Mouse (Mus musculus) forebrain, embryonic 16.5 days (tissue): ENCODE measurements at regions not wholly inside any gene's neighbourhood (a gene's known extent, or its start where the extent isn't known, plus 50 kb on each side); places are given as distances from the start of the nearest gene placed in this dataset.

Experiments
- ATAC-seq: fragments of 200-750 bp; cut with Nextera tagmentation; 2 replicates; pipeline ENCODE4 v1.8.0; 2017; ENCODE audit warnings: mild to moderate bottlenecking, moderate library complexity
- H3K27ac ChIP-seq: fragments of 300-500 bp; sonication (generic); 2 replicates; pipeline ENCODE4 v1.5.1; 2014; ENCODE audit warnings: low read length, control low read depth
- H3K27me3 ChIP-seq: fragments of 300-500 bp; sonication (generic); replicated peaks from 2 replicates; pipeline ENCODE4 v1.6.1; 2014; ENCODE audit warnings: low read length; ENCODE audit not compliant: control insufficient read depth, insufficient read depth
- H3K36me3 ChIP-seq: fragments of 300-500 bp; sonication (generic); 2 replicates; pipeline ENCODE4 v1.6.1; 2014; ENCODE audit not compliant: control insufficient read depth, insufficient read depth
- H3K4me1 ChIP-seq: fragments of 300-500 bp; sonication (generic); replicated peaks from 2 replicates; pipeline ENCODE4 v1.6.1; 2014; ENCODE audit warnings: low read length; ENCODE audit not compliant: control insufficient read depth, insufficient read depth
- H3K4me2 ChIP-seq: fragments of 300-500 bp; sonication (generic); 2 replicates; pipeline ENCODE4 v1.6.1; 2014; ENCODE audit warnings: mild to moderate bottlenecking, low read length, control low read depth
- H3K4me3 ChIP-seq: fragments of 300-500 bp; sonication (generic); replicated peaks from 2 replicates; pipeline ENCODE4 v1.5.1; 2014; ENCODE audit warnings: mild to moderate bottlenecking, low read length, control low read depth
- H3K9ac ChIP-seq: fragments of 300-500 bp; sonication (generic); replicated peaks from 2 replicates; pipeline ENCODE4 v1.6.1; 2014; ENCODE audit warnings: low read depth, low read length, control low read depth
- H3K9me3 ChIP-seq: fragments of 300-500 bp; sonication (generic); 2 replicates; pipeline ENCODE4 v1.6.1; 2016; ENCODE audit warnings: low read length; ENCODE audit not compliant: control insufficient read depth
- WGBS: fragments of 180-500 bp; shearing (Covaris S2); extraction: QIAGEN DNeasy Blood & Tissue Kit; methylation state at CpG from one replicate; pipeline ENCODE4 v1.1.7; 2014; 5-methylcytosine and 5-hydroxymethylcytosine counted together

DNA sequence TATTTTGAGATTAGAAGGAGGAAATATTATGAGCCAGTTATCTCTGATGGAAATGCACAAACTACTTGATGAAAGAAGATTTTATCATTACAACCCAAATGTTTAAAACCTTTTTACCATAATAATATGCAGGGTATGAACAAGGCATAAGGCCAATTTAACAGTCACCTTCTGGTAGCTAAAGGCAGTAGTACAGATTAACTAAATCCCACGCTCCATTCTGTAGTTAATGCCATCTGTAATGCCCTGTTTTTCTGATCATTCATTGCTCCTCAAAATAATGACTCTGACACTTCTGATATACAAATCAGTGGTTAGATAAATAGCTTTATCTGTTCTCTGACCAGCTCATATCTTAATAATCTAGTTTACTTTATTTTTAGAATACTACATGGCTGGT, 987.8 kb downstream of the Pcdh7 start:
- 50% methylated on average over 1 of the region's 1 CpGs for WGBS
- H3K36me3 ChIP-seq = no peaks in the 10 kb centered on the region
- no peak for ATAC-seq
- H3K4me2 ChIP-seq = no peak overlapping the region
- H3K4me1 ChIP-seq = no peaks in the 10 kb centered on the region
- no peak overlapping the region for H3K27ac ChIP-seq
- H3K4me3 ChIP-seq = no peak overlapping the region
- H3K9ac ChIP-seq = no peak overlapping the region
- H3K9me3 ChIP-seq = no peaks in the 10 kb centered on the region
- H3K27me3 ChIP-seq = no peaks in the 10 kb centered on the region

DNA sequence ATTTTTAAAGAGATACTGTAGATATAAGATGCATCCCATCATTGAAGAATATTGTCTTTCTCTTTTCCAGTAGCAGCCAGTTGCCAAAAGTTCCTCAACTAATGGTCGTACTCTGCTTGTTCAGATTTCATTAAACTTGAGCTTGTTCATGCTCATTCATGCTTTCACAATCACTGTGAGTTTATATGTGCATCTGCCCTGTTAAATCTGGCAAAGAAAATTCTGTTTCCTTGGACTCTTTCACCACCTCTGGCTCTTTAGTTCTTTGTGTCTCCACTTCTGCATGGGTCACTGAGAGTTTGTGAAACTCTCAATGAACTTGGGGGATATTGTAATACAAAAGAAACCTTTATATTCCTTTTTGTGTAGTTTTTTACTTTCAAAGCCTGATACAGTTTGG, 994.6 kb downstream of the Pcdh7 start:
- Histone ChIP-seq H3K9me3 (no peaks in the 10 kb centered on the region), H3K9ac (no peak overlapping the region), H3K27ac (no peak overlapping the region), H3K27me3 (no peaks in the 10 kb centered on the region), H3K4me1 (no peaks in the 10 kb centered on the region), H3K4me2 (no peak overlapping the region), H3K36me3 (no peaks in the 10 kb centered on the region), H3K4me3 (no peak overlapping the region)
- WGBS = 28% methylated on average over 1 of the region's 1 CpGs
- ATAC-seq = no peak

DNA sequence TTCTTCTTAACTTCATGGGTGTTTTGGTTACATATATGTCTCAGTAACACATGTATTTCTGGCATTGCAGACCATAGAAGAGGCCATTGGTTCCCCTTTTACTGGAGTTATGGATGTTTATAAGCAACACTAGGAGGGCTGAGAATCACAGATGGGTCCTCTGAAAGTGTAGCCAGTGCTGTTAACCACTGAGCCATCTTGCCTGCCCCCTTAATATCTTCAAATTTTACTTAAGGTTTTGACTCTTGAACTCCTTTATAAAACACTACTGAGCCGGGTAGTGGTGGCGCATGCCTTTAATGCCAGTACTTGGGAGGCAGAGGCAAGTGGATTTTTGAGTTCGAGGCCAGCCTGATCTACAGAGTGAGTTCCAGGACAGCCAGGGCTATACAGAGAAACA, 1015.6 kb downstream of the Pcdh7 start:
- WGBS = 96% methylated on average over 3 of the region's 3 CpGs
- Histone ChIP-seq H3K36me3 (no peaks in the 10 kb centered on the region), H3K4me3 (no peak overlapping the region), H3K4me1 (peaks cover 4% of the 10 kb centered on the region), H3K9me3 (no peaks in the 10 kb centered on the region), H3K27ac (no peak overlapping the region), H3K9ac (no peak overlapping the region), H3K4me2 (no peak overlapping the region), H3K27me3 (no peaks in the 10 kb centered on the region)
- no peak for ATAC-seq

DNA sequence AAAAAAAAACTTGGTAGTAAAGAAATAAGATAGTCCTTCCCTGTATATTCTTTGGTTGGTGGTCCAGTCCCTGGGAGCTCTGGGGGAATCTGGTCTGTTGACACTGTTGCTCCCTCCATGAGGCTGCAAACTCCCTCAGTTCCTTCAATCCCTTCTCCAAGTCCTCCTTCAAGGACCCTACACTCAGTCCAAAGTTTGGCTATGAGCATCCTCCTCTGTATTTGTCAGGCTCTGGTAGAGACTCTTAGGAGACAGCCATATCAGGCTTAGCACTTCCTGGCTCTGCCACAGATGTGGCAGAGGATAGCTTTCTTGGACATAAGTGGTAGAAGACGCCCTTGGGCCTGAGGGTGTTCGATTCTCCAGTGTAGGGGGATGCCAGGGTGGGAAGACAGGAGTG, 1016.2 kb downstream of the Pcdh7 start:
- Histone ChIP-seq H3K9me3 (no peaks in the 10 kb centered on the region), H3K9ac (no peak overlapping the region), H3K27ac (no peak overlapping the region), H3K36me3 (no peaks in the 10 kb centered on the region), H3K4me2 (no peak overlapping the region), H3K4me1 (peaks cover 4% of the 10 kb centered on the region), H3K4me3 (no peak overlapping the region), H3K27me3 (no peaks in the 10 kb centered on the region)
- WGBS = 91% methylated on average over 2 of the region's 2 CpGs
- no peak for ATAC-seq

DNA sequence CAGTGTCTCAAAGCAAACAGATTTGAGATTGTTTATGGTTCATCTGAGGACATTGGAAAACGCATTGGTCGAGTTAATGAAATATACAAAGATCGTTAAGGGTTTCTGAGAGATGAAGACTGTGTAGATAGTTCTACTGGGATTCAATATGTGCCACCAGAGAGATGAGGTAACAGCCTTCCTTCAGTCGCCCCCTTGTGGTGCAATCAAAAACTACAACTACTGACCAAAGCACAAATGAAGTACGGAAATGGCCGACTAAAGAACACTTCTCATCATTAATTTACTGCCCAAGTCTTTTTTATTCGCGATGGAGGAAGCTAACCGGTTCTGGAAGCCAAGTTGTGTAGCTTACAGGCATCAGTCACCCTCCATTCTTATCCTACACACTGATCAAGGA, 1018.8 kb downstream of the Pcdh7 start:
- H3K27me3 ChIP-seq = no peaks in the 10 kb centered on the region
- no peaks in the 10 kb centered on the region for H3K36me3 ChIP-seq
- no peak overlapping the region for H3K4me3 ChIP-seq
- no peak overlapping the region for H3K9ac ChIP-seq
- ATAC-seq = no peak
- peaks cover 4% of the 10 kb centered on the region for H3K4me1 ChIP-seq
- WGBS = 62% methylated on average over 9 of the region's 9 CpGs
- no peak overlapping the region for H3K4me2 ChIP-seq
- no peak overlapping the region for H3K27ac ChIP-seq
- H3K9me3 ChIP-seq = no peaks in the 10 kb centered on the region

DNA sequence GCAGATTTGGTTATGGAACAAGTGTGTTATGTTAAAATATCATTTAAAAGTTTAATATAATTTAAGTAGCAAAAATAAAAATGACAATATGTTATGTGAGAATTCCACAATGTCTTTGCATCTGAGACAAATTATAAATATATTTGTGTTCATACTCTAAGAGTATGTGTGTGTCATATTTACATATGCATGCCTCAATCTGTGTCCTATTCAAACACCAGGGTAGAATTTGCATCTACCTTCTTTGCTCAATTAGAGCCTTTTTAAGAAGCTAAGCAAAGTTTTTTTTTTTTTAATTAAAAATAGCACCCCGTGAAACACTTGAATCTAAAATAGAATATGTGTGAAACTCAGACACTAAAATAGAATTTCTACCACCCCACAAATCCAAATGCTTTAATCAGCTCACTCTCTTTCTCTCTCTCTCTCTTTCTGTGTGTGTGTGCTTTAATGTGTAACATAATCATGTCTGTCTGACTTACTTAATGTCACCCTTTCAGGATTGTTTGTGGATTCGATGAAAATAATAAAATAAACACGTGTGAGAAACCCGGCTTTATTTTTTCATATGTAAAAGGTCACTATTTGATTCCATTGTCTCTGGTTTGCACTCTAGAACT, 1019.6 kb downstream of the Pcdh7 start:
- Histone ChIP-seq H3K4me3 (no peak overlapping the region), H3K4me1 (peaks cover 4% of the 10 kb centered on the region), H3K4me2 (no peak overlapping the region), H3K9ac (no peak overlapping the region), H3K36me3 (no peaks in the 10 kb centered on the region), H3K27me3 (no peaks in the 10 kb centered on the region), H3K9me3 (no peaks in the 10 kb centered on the region), H3K27ac (peak overlapping the region; percentile 53)
- peak; percentile 66 for ATAC-seq
- 54% methylated on average over 4 of the region's 4 CpGs for WGBS

DNA sequence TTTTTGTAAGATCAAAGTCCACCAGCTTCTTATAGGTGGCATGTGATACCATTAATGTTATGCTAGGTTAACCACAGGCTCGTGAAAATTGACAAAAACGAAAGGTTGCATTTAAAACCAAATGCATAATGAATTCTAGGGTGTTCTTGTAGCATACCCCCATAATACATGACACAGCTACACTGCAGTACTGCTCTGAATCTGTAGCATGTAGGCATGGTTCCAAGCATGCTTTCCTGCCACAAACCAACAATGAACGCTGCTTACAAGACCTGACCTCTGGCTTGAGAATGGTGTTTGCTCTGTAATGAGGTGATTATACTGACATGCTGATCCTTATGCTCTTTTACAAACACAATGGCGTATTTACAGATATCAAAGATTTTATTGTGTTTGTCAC, 1020.3 kb downstream of the Pcdh7 start:
- no peaks in the 10 kb centered on the region for H3K27me3 ChIP-seq
- ATAC-seq = 0 out of 2 replicates have a peak, but pooled peaks have one; percentile 24
- H3K36me3 ChIP-seq = no peaks in the 10 kb centered on the region
- no peaks in the 10 kb centered on the region for H3K9me3 ChIP-seq
- H3K4me1 ChIP-seq = peaks cover 4% of the 10 kb centered on the region
- no peak overlapping the region for H3K9ac ChIP-seq
- no peak overlapping the region for H3K4me2 ChIP-seq
- 49% methylated on average over 4 of the region's 4 CpGs for WGBS
- no peak overlapping the region for H3K4me3 ChIP-seq
- peak overlapping the region; percentile 53 for H3K27ac ChIP-seq

DNA sequence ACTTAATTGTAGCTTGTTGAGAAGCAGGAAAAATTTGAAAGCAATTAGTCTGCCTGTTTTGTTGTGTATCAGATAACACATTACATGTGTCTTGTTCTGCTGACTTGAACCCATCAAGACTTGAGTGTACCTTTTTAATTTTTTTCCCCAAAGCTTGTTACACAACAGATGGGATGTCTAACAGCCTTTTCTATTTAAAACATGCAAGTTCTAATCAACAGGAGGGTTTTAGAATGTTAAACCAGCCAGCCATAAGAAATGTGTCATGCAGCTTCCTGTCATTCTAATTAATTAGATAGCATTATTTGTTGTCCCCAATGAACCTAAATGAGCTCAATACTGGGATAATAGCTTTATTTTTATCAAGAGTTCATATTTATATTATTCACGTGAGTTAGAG, 1023.0 kb downstream of the Pcdh7 start:
- WGBS = 37% methylated on average over 1 of the region's 1 CpGs
- H3K4me3 ChIP-seq = no peak overlapping the region

DNA sequence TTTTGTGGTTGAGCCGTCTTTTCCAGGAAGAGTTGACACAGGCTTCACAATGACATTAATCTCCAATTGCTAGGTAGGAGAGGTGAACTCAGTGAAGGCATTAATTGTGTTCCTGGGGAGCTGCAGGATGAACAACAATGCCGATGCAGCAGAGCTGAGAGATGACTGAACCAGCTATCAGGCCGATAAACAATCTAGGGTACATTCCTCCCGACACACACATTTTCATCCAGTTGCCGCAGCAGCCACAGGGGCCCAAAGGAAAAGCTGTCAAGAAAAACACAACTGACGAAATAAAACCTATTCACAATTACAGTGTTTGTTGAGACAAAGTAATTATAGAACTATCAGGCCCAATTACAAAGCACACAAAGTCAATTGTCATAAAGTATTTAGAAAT, 1029.9 kb downstream of the Pcdh7 start:
- H3K4me2 ChIP-seq = no peak overlapping the region
- no peaks in the 10 kb centered on the region for H3K27me3 ChIP-seq
- ATAC-seq = no peak
- H3K4me3 ChIP-seq = no peak overlapping the region
- H3K36me3 ChIP-seq = no peaks in the 10 kb centered on the region
- H3K9me3 ChIP-seq = no peaks in the 10 kb centered on the region
- 10% methylated on average over 6 of the region's 6 CpGs for WGBS
- H3K27ac ChIP-seq = no peak overlapping the region
- H3K4me1 ChIP-seq = no peaks in the 10 kb centered on the region
- H3K9ac ChIP-seq = no peak overlapping the region

More for the DNA sequence above, 1023.0 kb downstream of the Pcdh7 start:
- ATAC-seq = peak; percentile 82
- no peaks in the 10 kb centered on the region for H3K36me3 ChIP-seq
- H3K4me2 ChIP-seq = no peak overlapping the region
- peaks cover 4% of the 10 kb centered on the region for H3K4me1 ChIP-seq
- H3K27ac ChIP-seq = no peak overlapping the region
- no peaks in the 10 kb centered on the region for H3K27me3 ChIP-seq
- no peaks in the 10 kb centered on the region for H3K9me3 ChIP-seq
- no peak overlapping the region for H3K9ac ChIP-seq

DNA sequence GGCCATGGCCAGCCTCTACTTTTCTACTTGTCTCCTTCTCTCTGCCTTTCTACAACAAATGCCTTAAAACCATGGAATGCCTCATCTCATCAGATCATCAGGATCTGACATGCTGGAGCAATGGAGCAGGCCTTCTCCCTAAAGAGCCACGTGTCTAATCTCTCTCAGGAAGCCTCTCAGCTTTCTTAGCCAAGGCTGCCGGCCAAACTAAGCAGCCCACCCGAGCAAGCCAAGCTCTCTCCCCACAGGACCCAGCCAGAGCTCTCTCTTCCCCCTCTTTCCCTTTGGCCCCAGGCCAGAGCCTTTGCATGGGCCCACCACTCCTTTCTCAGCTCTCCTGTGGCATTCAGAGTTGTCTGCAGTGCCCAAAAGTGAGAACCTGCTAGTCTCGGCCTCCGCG, 1034.0 kb downstream of the Pcdh7 start:
- Histone ChIP-seq H3K9ac (no peak overlapping the region), H3K36me3 (no peaks in the 10 kb centered on the region), H3K27ac (no peak overlapping the region), H3K4me2 (no peak overlapping the region), H3K9me3 (no peaks in the 10 kb centered on the region), H3K4me3 (no peak overlapping the region), H3K27me3 (no peaks in the 10 kb centered on the region), H3K4me1 (no peaks in the 10 kb centered on the region)
- no peak for ATAC-seq
- 72% methylated on average over 6 of the region's 6 CpGs for WGBS
